Mouse (Mus musculus) kidney, adult 2 months (tissue): ENCODE measurements around the gene Utf1. TPM values are rescaled to one million over a fixed set of nuclear protein-coding genes. Genes with fewer than 3 reads are reported as not detected.
A peak's percentile ranks its signal among the peaks of the same experiment; 100 is the strongest.

Experiments used
- DNase-seq: peaks from one replicate; pipeline ENCODE4 v3.0.0; 2021
- H3K27ac ChIP-seq: fragments of 200-500 bp; 2 replicates; pipeline ENCODE4 v1.5.1; 2012; ENCODE audit warnings: low read depth, low read length, control low read depth, inconsistent platforms; ENCODE audit not compliant: insufficient read depth
- H3K27me3 ChIP-seq: fragments of 200-500 bp; replicated peaks from 2 replicates; pipeline ENCODE4 v1.6.1; 2012; ENCODE audit warnings: mild to moderate bottlenecking, moderate library complexity, low read length, inconsistent platforms; ENCODE audit not compliant: control insufficient read depth, insufficient read depth
- H3K36me3 ChIP-seq: fragments of 200-500 bp; 2 replicates; pipeline ENCODE4 v1.6.1; 2012; ENCODE audit warnings: mild to moderate bottlenecking, moderate library complexity, low read length, inconsistent platforms; ENCODE audit not compliant: control insufficient read depth, insufficient read depth
- H3K4me1 ChIP-seq: fragments of 200-500 bp; 2 replicates; pipeline ENCODE4 v1.6.1; 2011; ENCODE audit warnings: low read length; ENCODE audit not compliant: control insufficient read depth, insufficient read depth
- H3K4me3 ChIP-seq: fragments of 200-500 bp; 2 replicates; pipeline ENCODE4 v1.5.1; 2011; ENCODE audit warnings: mild to moderate bottlenecking, low read depth, low read length, control low read depth; ENCODE audit not compliant: insufficient read depth
- CTCF ChIP-seq: fragments of 200-500 bp; conservative IDR thresholded peaks from 2 replicates; pipeline ENCODE4 v1.5.1; 2011; ENCODE audit warnings: low read depth, mild to moderate bottlenecking, control low read depth, low read length, moderate library complexity, mixed read lengths; ENCODE audit not compliant: insufficient read depth, insufficient read length
- POLR2A ChIP-seq: fragments of 200-500 bp; IDR thresholded peaks from one replicate; pipeline ENCODE4 v1.6.1; 2011; ENCODE audit warnings: low read depth, low read length, control low read depth
- WGBS: fragments of 180-500 bp; shearing (Covaris S2); methylation state at CpG from one replicate; pipeline ENCODE4 v1.1.7; 2018; 5-methylcytosine and 5-hydroxymethylcytosine counted together
- polyA plus RNA-seq: library from polyadenylated mRNA; depleted of rRNA; stranded (reverse); fragments of >200 nt; gene quantifications from 2 replicates; pipeline ENCODE4 v1.2.3, GENCODE M21; 2012

Gene Utf1
- polyA plus RNA-seq, 1 experiment: 0.13 TPM

- no peak overlapping the region for H3K27ac ChIP-seq
- 88% methylated on average over 10 of the region's 10 CpGs for WGBS
- no peaks in the 10 kb centered on the region for H3K27me3 ChIP-seq
- no peaks in the 10 kb centered on the region for H3K4me1 ChIP-seq
- H3K36me3 ChIP-seq: no peaks in the 10 kb centered on the region
- no peak overlapping the region for H3K4me3 ChIP-seq
- DNase-seq: no peak
- TF ChIP-seq CTCF (no peak), POLR2A (no peak)
Observed at GRCm38 (mm10) chr7:139961141-139961540, 17.6 kb downstream of the Utf1 start.

- no peaks in the 10 kb centered on the region for H3K27me3 ChIP-seq
- H3K36me3 ChIP-seq: no peaks in the 10 kb centered on the region
- TF ChIP-seq CTCF (no peak), POLR2A (no peak)
- no peak overlapping the region for H3K27ac ChIP-seq
- 49% methylated on average over 4 of the region's 4 CpGs for WGBS
- no peak overlapping the region for H3K4me3 ChIP-seq
- H3K4me1 ChIP-seq: no peaks in the 10 kb centered on the region
- DNase-seq: no peak
Observed at GRCm38 (mm10) chr7:139963814-139964213, 20.2 kb downstream of the Utf1 start.

GRCm38 (mm10) chr7:139967175-139967574, 23.6 kb downstream of the Utf1 start:
- no peak overlapping the region for H3K4me3 ChIP-seq
- no peak overlapping the region for H3K27ac ChIP-seq
- H3K4me1 ChIP-seq: no peaks in the 10 kb centered on the region
- no peaks in the 10 kb centered on the region for H3K27me3 ChIP-seq
- TF ChIP-seq CTCF (no peak), POLR2A (no peak)
- no peak for DNase-seq
- H3K36me3 ChIP-seq: no peaks in the 10 kb centered on the region
- 37% methylated on average over 4 of the region's 4 CpGs for WGBS

GRCm38 (mm10) chr7:139968428-139968827, 24.8 kb downstream of the Utf1 start:
- H3K27ac ChIP-seq: no peak overlapping the region
- H3K4me1 ChIP-seq: no peaks in the 10 kb centered on the region
- WGBS: 44% methylated on average over 5 of the region's 5 CpGs
- H3K27me3 ChIP-seq: no peaks in the 10 kb centered on the region
- no peak overlapping the region for H3K4me3 ChIP-seq
- no peaks in the 10 kb centered on the region for H3K36me3 ChIP-seq
- TF ChIP-seq CTCF (no peak), POLR2A (no peak)
- DNase-seq: no peak

- 46% methylated on average over 9 of the region's 10 CpGs for WGBS
- DNase-seq: peak; percentile 79
- no peak overlapping the region for H3K27ac ChIP-seq
- no peaks in the 10 kb centered on the region for H3K27me3 ChIP-seq
- no peaks in the 10 kb centered on the region for H3K4me1 ChIP-seq
- no peaks in the 10 kb centered on the region for H3K36me3 ChIP-seq
- TF ChIP-seq POLR2A (no peak), CTCF (peak; percentile 81)
- H3K4me3 ChIP-seq: no peak overlapping the region
Observed at GRCm38 (mm10) chr7:139969348-139970130, 25.9 kb downstream of the Utf1 start.

GRCm38 (mm10) chr7:139970216-139970919, 26.8 kb downstream of the Utf1 start:
- Histone ChIP-seq H3K27me3 (no peaks in the 10 kb centered on the region), H3K27ac (no peak overlapping the region), H3K36me3 (no peaks in the 10 kb centered on the region), H3K4me3 (no peak overlapping the region), H3K4me1 (no peaks in the 10 kb centered on the region)
- WGBS: 77% methylated on average over 10 of the region's 10 CpGs
- DNase-seq: no peak
- no peak for TF ChIP-seq CTCF
- no peak for TF ChIP-seq POLR2A

- H3K27ac ChIP-seq: no peak overlapping the region
- TF ChIP-seq CTCF: no peak
- no peak for TF ChIP-seq POLR2A
- no peaks in the 10 kb centered on the region for H3K27me3 ChIP-seq
- H3K36me3 ChIP-seq: no peaks in the 10 kb centered on the region
- H3K4me1 ChIP-seq: no peaks in the 10 kb centered on the region
- no peak overlapping the region for H3K4me3 ChIP-seq
- 79% methylated on average over 5 of the region's 5 CpGs for WGBS
- no peak for DNase-seq
Observed at GRCm38 (mm10) chr7:139970979-139971378, 27.4 kb downstream of the Utf1 start.
